Mouse (Mus musculus): ENCODE results near the gene Olfr561.

Gene Olfr561

DNA sequence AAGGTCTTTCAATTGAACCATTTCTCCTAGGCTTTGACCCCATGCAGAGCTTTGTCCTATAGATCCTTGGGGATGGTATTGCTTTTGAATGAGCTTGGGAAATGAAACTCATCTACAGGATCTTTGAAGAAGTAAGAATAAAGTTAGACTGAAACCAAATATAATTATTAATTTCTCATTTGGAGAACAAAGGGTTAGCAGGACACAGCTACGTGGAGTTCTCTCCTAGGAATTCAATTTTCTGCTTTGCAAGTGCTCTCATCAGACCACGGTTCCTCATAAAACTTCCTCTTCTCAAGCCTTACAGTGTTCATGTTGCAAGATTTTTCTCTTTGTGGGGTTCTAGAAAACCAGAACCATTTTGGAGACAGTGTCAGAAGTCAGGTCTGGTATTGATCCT lies at the start of gene Olfr561:
Gene Olfr561 (plus strand): TSS at position 301 of the 400 bp plus-strand sequence.
- DNase-seq, result no peak

DNA sequence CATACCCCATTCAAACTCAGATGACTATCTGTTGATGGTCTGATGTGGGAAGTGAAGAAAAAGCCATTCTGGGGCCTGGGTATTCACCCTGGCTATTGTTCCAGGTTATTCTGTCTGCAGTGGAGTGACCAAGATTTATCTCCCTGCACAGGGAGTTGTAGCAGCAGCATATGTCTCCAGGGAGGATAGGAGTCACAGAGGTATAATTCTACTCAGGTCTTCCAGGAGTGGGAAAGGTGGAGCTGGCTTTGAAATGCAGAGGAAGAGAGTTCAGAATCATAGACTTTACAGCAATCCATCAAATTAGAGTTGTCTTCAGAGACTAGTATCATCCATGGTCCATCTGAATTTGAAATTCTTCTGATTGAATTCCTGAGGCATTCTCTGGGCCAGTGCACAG lies 43.6 kb upstream of the Olfr561 start, which contains the start of gene Olfr559:
Gene Olfr559 (minus strand): TSS at position 101 of the 400 bp plus-strand sequence.
- no peak for DNase-seq

DNA sequence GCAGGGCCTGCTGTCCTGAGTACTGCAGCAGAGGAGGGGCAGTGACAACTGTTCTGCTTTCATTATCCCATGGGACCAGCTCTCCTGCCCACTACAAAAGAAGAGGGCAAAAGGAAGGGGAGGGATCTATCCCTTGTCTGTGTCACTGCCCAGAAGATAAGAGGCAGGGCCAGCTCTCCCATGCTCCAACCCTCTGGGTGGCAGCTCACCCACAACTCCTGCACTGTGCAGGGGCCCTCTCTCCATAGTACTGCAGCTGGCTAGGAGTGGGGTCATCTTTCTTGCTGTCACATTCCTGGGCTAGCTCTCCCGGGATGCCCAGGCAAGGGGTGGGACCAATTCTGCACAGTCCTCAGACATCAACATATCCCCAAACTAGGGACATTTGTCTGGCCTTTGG lies 37.2 kb upstream of the Olfr561 start:
- no peak for DNase-seq

DNA sequence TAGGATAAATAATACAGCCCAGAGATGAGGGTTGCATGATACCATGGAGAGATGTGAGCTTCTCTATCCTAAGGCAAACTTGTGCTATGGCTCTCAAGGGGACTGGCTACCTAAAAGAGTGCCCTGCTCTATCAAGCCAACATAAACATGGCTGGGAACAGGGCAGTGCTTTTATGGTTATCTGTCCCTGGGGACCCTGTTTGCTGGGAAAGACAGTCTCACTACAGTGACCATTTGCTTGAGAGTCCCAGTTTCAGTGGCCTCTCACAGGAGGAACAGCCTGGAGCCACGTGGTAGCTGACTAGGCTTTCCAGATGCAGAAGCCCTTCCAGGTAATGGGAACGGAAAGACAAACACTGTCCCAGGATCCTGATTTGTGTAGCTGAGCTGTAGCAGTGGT lies 33.3 kb upstream of the Olfr561 start:
- DNase-seq, result no peak

DNA sequence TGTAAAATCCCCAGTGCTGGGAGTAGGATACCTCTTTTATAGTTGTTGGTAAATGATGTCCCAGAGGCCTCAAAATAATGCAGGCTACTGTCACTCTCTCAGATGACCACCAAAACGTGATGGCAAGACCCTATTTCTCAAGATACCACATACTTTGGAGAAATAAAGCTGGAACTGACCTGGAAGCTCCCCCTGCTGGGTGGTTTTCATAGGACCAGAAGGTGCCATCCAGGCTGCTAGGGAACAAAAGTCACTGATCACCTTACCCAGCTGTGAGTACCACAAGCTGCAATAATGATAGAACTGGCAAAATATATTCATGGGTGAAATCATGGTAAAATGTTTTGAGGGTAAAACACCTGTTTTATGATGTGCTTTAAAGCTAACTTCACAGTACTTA lies 18.9 kb upstream of the Olfr561 start:
- DNase-seq, result no peak

GRCm38 (mm10) chr7:102759266-102759665 lies 11.8 kb upstream of the Olfr561 start, which contains the start of the genes Olfr560 and Olfr78:
Gene Olfr560 (minus strand): TSS chr7:102759366.
Gene Olfr78 (minus strand): TSS chr7:102759471.
- no peak for DNase-seq

DNA sequence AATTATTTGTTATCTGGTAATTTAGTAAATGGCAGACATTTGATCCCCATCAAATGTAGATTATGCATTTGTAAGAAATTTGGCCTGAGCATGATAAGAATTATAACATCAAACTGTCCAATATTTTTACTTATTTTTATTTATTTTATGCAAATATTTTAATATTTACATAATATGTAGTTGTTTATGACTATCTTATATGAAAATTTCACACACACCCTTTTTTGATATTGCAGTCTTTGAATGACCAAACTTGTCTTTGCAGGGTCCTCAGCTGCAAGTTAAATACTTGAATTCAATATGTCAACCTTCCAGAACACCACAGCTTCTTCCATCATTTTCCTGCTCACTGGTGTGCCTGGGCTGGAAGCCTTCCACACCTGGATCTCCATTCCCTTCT lies 32.2 kb downstream of the Olfr561 start, which contains the start of gene Olfr564:
Gene Olfr564 (plus strand): TSS at position 301 of the 400 bp plus-strand sequence.
- DNase-seq, result no peak
